Mouse (Mus musculus) embryonic fibroblast, embryonic 13.5 days (primary cell): ENCODE measurements around the gene Jak1.

ENCODE experiments used
- CTCF ChIP-seq: IDR thresholded peaks from 2 replicates; pipeline ENCODE4 v1.5.1; 2011; ENCODE audit warnings: mild to moderate bottlenecking, control low read depth, low read length, moderate library complexity, borderline replicate concordance; ENCODE audit not compliant: insufficient read depth
- POLR2A ChIP-seq: IDR thresholded peaks from 2 replicates; pipeline ENCODE4 v1.6.1; 2011; ENCODE audit warnings: low read depth, mild to moderate bottlenecking, control low read depth, low read length, moderate library complexity

GRCm38 (mm10) chr4:101182603-101183011 lies 82.5 kb downstream of the Jak1 start:
- TF ChIP-seq POLR2A (no peak), CTCF (no peak)
